Mouse (Mus musculus): ENCODE measurements around the gene Trnau1ap. TPM values are rescaled to one million over a fixed set of nuclear protein-coding genes. Genes with fewer than 3 reads are reported as not detected.

The Trnau1ap gene
- polyA plus RNA-seq, 1 experiment = 19.1 TPM

GRCm38 (mm10) chr4:132268871-132269739 lies 60.2 kb downstream of the Trnau1ap start:
- WGBS = 7% methylated on average over 6 of the region's 6 CpGs
- no peaks in the 10 kb centered on the region for H3K27me3 ChIP-seq (ENCODE audit: control insufficient read depth, insufficient read depth, low read length)
- H3K4me1 ChIP-seq (ENCODE audit: control insufficient read depth, insufficient read depth, low read length) = no peaks in the 10 kb centered on the region
- H3K4me3 ChIP-seq (replicated peaks; ENCODE audit: insufficient read depth, low read depth, low read length) = no peak overlapping the region
- no peak for TF ChIP-seq POLR2A (IDR thresholded peaks at IDR 0.05; ENCODE audit: borderline replicate concordance, insufficient read depth, low read length)
- 0 out of 2 replicates have a peak, but pooled peaks have one; percentile 11 for TF ChIP-seq CTCF (IDR thresholded peaks at IDR 0.05; ENCODE audit: borderline replicate concordance, insufficient read depth, low read depth, low read length)
- no peak for DNase-seq
- H3K27ac ChIP-seq (ENCODE audit: insufficient read depth, low read length) = no peak overlapping the region

GRCm38 (mm10) chr4:132266835-132267349 lies 62.4 kb downstream of the Trnau1ap start:
- 74% methylated on average over 3 of the region's 3 CpGs for WGBS
- no peak for DNase-seq
- H3K27ac ChIP-seq (ENCODE audit: insufficient read depth, low read length) = no peak overlapping the region

GRCm38 (mm10) chr4:132263313-132263712 lies 66.0 kb downstream of the Trnau1ap start:
- TF ChIP-seq POLR2A (IDR thresholded peaks at IDR 0.05; ENCODE audit: borderline replicate concordance, insufficient read depth, low read length) (no peak), CTCF (IDR thresholded peaks at IDR 0.05; ENCODE audit: borderline replicate concordance, insufficient read depth, low read depth, low read length) (no peak)
- no peaks in the 10 kb centered on the region; the same call in 1 of the 2 replicates for H3K4me1 ChIP-seq (ENCODE audit: control insufficient read depth, insufficient read depth, low read length)
- 92% methylated on average over 7 of the region's 7 CpGs for whole genome bisulfite sequencing
- peaks cover 2% of the 10 kb centered on the region for H3K27me3 ChIP-seq (ENCODE audit: control insufficient read depth, insufficient read depth, low read length)
- no peak for DNase-seq
- H3K4me3 ChIP-seq (replicated peaks; ENCODE audit: insufficient read depth, low read depth, low read length) = no peak overlapping the region
- no peak overlapping the region for H3K27ac ChIP-seq (ENCODE audit: insufficient read depth, low read length)

More at GRCm38 (mm10) chr4:132266835-132267349, 62.4 kb downstream of the Trnau1ap start:
- Histone ChIP-seq H3K4me3 (replicated peaks; ENCODE audit: insufficient read depth, low read depth, low read length) (no peak overlapping the region), H3K4me1 (ENCODE audit: control insufficient read depth, insufficient read depth, low read length) (no peaks in the 10 kb centered on the region; the same call in 1 of the 2 replicates), H3K27me3 (ENCODE audit: control insufficient read depth, insufficient read depth, low read length) (no peaks in the 10 kb centered on the region)
- TF ChIP-seq POLR2A (IDR thresholded peaks at IDR 0.05; ENCODE audit: borderline replicate concordance, insufficient read depth, low read length) = no peak
- no peak for TF ChIP-seq CTCF (IDR thresholded peaks at IDR 0.05; ENCODE audit: borderline replicate concordance, insufficient read depth, low read depth, low read length)

GRCm38 (mm10) chr4:132262358-132262616 lies 67.1 kb downstream of the Trnau1ap start:
- Histone ChIP-seq H3K27ac (ENCODE audit: insufficient read depth, low read length) (no peak overlapping the region), H3K4me3 (replicated peaks; ENCODE audit: insufficient read depth, low read depth, low read length) (no peak overlapping the region), H3K4me1 (ENCODE audit: control insufficient read depth, insufficient read depth, low read length) (peaks cover 3% of the 10 kb centered on the region; the same call in 1 of the 2 replicates), H3K27me3 (ENCODE audit: control insufficient read depth, insufficient read depth, low read length) (peaks cover 2% of the 10 kb centered on the region)
- no peak for DNase-seq
- TF ChIP-seq CTCF (IDR thresholded peaks at IDR 0.05; ENCODE audit: borderline replicate concordance, insufficient read depth, low read depth, low read length) (no peak), POLR2A (IDR thresholded peaks at IDR 0.05; ENCODE audit: borderline replicate concordance, insufficient read depth, low read length) (no peak)
- 68% methylated on average over 5 of the region's 5 CpGs for WGBS

Other genes with a start within 250 kb of the Trnau1ap start
- gene Oprd1, start 185.1 kb downstream of the Trnau1ap start, polyA plus RNA-seq (2012; rRNA removed) = 2.4 and 3.0 TPM in 2 replicates
- gene Ythdf2, start 117.2 kb downstream of the Trnau1ap start, polyA plus RNA-seq (2012; rRNA removed) = 20.7 and 20.8 TPM in 2 replicates
- gene Gmeb1, start 67.9 kb downstream of the Trnau1ap start, polyA plus RNA-seq (2012; rRNA removed) = 20.5 and 20.6 TPM in 2 replicates
- 22.5 and 24.3 TPM in 2 replicates for gene Taf12, start 55.2 kb downstream of the Trnau1ap start, polyA plus RNA-seq (2012; rRNA removed)
- gene Rab42, start 26.2 kb downstream of the Trnau1ap start, polyA plus RNA-seq (2012; rRNA removed) = 2.2 and 3.1 TPM in 2 replicates
- gene Rcc1, start 24.1 kb upstream of the Trnau1ap start, polyA plus RNA-seq (2012; rRNA removed) = 8.4 and 9.6 TPM in 2 replicates
- 10.3 and 10.7 TPM in 2 replicates for gene Phactr4, start 93.0 kb upstream of the Trnau1ap start, polyA plus RNA-seq (2012; rRNA removed)
- 5.5 and 6.3 TPM in 2 replicates for gene Med18, start 134.4 kb upstream of the Trnau1ap start, polyA plus RNA-seq (2012; rRNA removed)
- 9.8 and 10.2 TPM in 2 replicates for gene Sesn2, start 181.0 kb upstream of the Trnau1ap start, polyA plus RNA-seq (2012; rRNA removed)
- gene Atpif1, start 204.1 kb upstream of the Trnau1ap start, polyA plus RNA-seq (2012; rRNA removed) = 569 and 629 TPM in 2 replicates
- gene Dnajc8, start 206.0 kb upstream of the Trnau1ap start, polyA plus RNA-seq (2012; rRNA removed) = 97.2 and 116 TPM in 2 replicates
- 0.40 and 0.41 TPM in 2 replicates for gene Ptafr, start 234.5 kb upstream of the Trnau1ap start, polyA plus RNA-seq (2012; rRNA removed)

All from cerebellum, adult 2 months (tissue).